Mouse (Mus musculus) lung, postnatal 0 days (tissue): ENCODE results near the gene Xrcc4.

Source experiments
- CTCF ChIP-seq: IDR thresholded peaks from 2 replicates; pipeline ENCODE4 v1.5.1; 2016; ENCODE audit warnings: antibody characterized with exemption, mild to moderate bottlenecking
- EP300 ChIP-seq: IDR thresholded peaks from 2 replicates; pipeline ENCODE4 v1.6.1; 2016; ENCODE audit warnings: antibody characterized with exemption, mild to moderate bottlenecking, control low read depth

- no peak for TF ChIP-seq CTCF
- no peak for TF ChIP-seq EP300
Observed at GRCm38 (mm10) chr13:89726492-89726891, 362.9 kb downstream of the Xrcc4 start.
